Mouse (Mus musculus) liver, embryonic 14.5 days (tissue): ENCODE measurements around the gene Pak1ip1. TPM values are rescaled to one million over a fixed set of nuclear protein-coding genes. Genes with fewer than 3 reads are reported as not detected.

ENCODE experiments used
- ATAC-seq: fragments of 200-750 bp; cut with Nextera tagmentation; 2 replicates; pipeline ENCODE4 v1.8.0; 2017; ENCODE audit warnings: moderate number of reproducible peaks, mild to moderate bottlenecking, moderate library complexity; ENCODE audit not compliant: insufficient read depth
- DNase-seq, 3 experiments: peaks; one replicate each; pipeline ENCODE4 v3.0.0-alpha.2; 2012 to 2013; ENCODE audit warnings: low read depth in 3 of 3, low spot score in 3 of 3
- H3K27ac ChIP-seq: fragments of 300-500 bp; sonication (generic); 2 replicates; pipeline ENCODE4 v1.5.1; 2014; ENCODE audit warnings: moderate library complexity, mild to moderate bottlenecking, control low read depth, inconsistent platforms
- H3K27me3 ChIP-seq: fragments of 300-500 bp; sonication (generic); 2 replicates; pipeline ENCODE4 v1.6.1; 2014; ENCODE audit warnings: mild to moderate bottlenecking, low read length, moderate library complexity; ENCODE audit not compliant: control insufficient read depth, insufficient read depth
- H3K36me3 ChIP-seq: fragments of 300-500 bp; sonication (generic); replicated peaks from 2 replicates; pipeline ENCODE4 v1.6.1; 2014; ENCODE audit warnings: low read depth; ENCODE audit not compliant: control insufficient read depth, insufficient read depth
- H3K4me1 ChIP-seq, 2 experiments: fragments of 200-500 bp in 1 of 2; fragments of 300-500 bp in 1 of 2; sonication (generic) in 1 of 2; replicated peaks; 2 replicates each; pipeline ENCODE4 v1.6.1; 2012 to 2014; ENCODE audit warnings: antibody characterized with exemption in 1 of 2, inconsistent platforms in 1 of 2, low read length in 1 of 2; ENCODE audit not compliant: control insufficient read depth in 2 of 2, insufficient read depth in 2 of 2
- H3K4me2 ChIP-seq: fragments of 300-500 bp; sonication (generic); 2 replicates; pipeline ENCODE4 v1.6.1; 2014; ENCODE audit warnings: low read depth, mild to moderate bottlenecking, control low read depth, moderate library complexity
- H3K4me3 ChIP-seq, 2 experiments: fragments of 200-500 bp in 1 of 2; fragments of 300-500 bp in 1 of 2; sonication (generic) in 1 of 2; 2 replicates each; pipeline ENCODE4 v1.5.1; 2012 to 2014; ENCODE audit warnings: low read depth in 2 of 2, low read length in 2 of 2, mild to moderate bottlenecking in 2 of 2, control low read depth in 1 of 2, inconsistent platforms in 1 of 2, moderate library complexity in 1 of 2; ENCODE audit not compliant: insufficient read depth in 1 of 2
- H3K9ac ChIP-seq: fragments of 300-500 bp; sonication (generic); replicated peaks from 2 replicates; pipeline ENCODE4 v1.6.1; 2014; ENCODE audit warnings: mild to moderate bottlenecking, control low read depth, moderate library complexity
- H3K9me3 ChIP-seq: fragments of 300-500 bp; sonication (generic); 2 replicates; pipeline ENCODE4 v1.6.1; 2016; ENCODE audit warnings: low read length, mixed read lengths; ENCODE audit not compliant: control insufficient read depth
- CTCF ChIP-seq: IDR thresholded peaks from 2 replicates; pipeline ENCODE4 v1.5.1; 2016; ENCODE audit warnings: antibody characterized with exemption, low read depth, control low read depth
- EP300 ChIP-seq: IDR thresholded peaks from 2 replicates; pipeline ENCODE4 v1.6.1; 2016; ENCODE audit warnings: antibody characterized with exemption, low read depth
- WGBS: fragments of 180-500 bp; shearing (Covaris S2); extraction: QIAGEN DNeasy Blood & Tissue Kit; methylation state at CpG from one replicate; pipeline ENCODE4 v1.1.7; 2014; ENCODE audit not compliant: insufficient replicate concordance; 5-methylcytosine and 5-hydroxymethylcytosine counted together
- polyA plus RNA-seq, 2 experiments: library from polyadenylated mRNA; depleted of rRNA in 1 of 2; stranded (reverse) in 1 of 2; unstranded in 1 of 2; fragments of >200 nt; fragmentation: Nextera tagmentation in 1 of 2; extraction: Ambion mirVana in 1 of 2; gene quantifications; 2 replicates each; pipeline versions ENCODE4 v1.2.1 to v1.2.3; 2012 to 2014

Gene Pak1ip1
- polyA plus RNA-seq, 2 experiments, result 51.0 to 60.0 TPM

DNA sequence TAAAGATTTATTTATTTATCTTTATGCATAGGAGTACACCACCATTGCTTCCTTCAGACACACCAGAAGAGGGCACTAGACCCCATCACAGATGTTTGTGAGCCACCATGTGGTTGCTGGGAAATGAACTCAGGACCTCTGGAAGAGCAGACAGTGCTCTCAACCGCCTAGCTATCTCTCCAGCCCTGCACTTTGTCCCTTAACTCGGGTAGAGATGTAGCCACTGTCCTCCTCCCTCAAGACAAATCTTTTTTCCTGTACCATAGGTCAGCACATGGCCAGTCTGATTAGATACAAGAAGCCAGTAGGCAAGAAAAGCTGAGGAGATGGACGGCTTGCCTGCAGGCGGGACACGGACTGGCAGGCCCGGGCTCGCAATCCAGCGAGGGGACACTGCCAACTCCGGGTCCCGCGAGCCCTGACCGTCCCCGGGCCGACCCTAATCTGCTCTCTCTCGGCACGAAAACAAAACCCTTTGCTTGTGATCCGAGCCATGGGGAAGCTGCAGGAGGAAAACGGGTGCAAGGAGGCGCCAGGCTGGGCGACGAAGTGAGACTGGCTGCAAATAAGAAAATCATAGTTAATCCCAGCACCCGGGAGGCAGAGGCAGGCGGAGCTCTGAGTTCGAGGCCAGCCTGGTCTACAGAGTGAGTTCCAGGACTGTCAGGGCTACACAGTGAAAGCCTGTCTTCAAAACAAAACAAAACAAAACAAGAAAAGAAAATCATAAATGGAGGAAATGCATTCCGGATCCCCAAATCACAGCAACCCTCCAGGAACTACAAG, 490 bp upstream of the Pak1ip1 start:
- DNase-seq (no peak), ATAC-seq (no peak)
- TF ChIP-seq CTCF (peak; percentile 60), EP300 (no peak)
- peak overlapping the region; percentile 79 for H3K27ac ChIP-seq
- peaks cover 13 to 15% of the 10 kb centered on the region in 2 experiments for H3K4me1 ChIP-seq
- no peaks in the 10 kb centered on the region for H3K9me3 ChIP-seq
- H3K36me3 ChIP-seq, result peaks cover 10% of the 10 kb centered on the region
- peak overlapping the region; percentile 98 for H3K4me2 ChIP-seq
- peak overlapping the region; percentile 77 for H3K9ac ChIP-seq
- no peaks in the 10 kb centered on the region for H3K27me3 ChIP-seq
- peak overlapping the region; percentile 87 to 96 for H3K4me3 ChIP-seq
- under 1% methylated on average over 25 of the region's 25 CpGs for WGBS

DNA sequence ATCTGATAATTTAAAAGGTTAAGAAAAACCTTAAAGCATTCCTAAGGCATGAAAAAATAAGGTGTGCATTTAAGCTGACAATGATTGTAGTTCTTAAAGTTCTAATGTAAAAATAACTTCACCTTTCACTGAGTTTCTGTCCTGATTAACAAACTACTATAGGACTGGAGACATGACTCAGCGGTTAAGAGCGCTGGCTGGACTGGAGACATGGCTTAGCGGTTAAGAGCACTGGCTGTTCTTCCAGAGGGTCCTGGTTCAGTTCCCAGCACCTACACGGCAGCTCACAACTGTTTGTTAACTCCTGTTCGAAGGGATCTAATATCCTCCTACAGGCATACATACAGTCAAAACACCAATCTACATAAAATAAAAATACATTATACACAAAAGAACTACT, 1.2 kb downstream of the Pak1ip1 start:
- Histone ChIP-seq H3K9ac (peak overlapping the region; percentile 44), H3K27ac (peak overlapping the region; percentile 27; the same call in 1 of the 2 replicates), H3K27me3 (no peaks in the 10 kb centered on the region), H3K36me3 (peaks cover 26% of the 10 kb centered on the region), H3K4me3 (peak overlapping the region; percentile 87 to 96), H3K9me3 (no peaks in the 10 kb centered on the region), H3K4me1 (peaks cover 14 to 15% of the 10 kb centered on the region in 2 experiments), H3K4me2 (peak overlapping the region; percentile 98)
- TF ChIP-seq EP300 (no peak), CTCF (no peak)
- ATAC-seq, result no peak; the same call in 1 of the 2 replicates
- WGBS, result 48% methylated on average over 5 of the region's 5 CpGs
- peak in 1 of 3 experiments; percentile 35 for DNase-seq

DNA sequence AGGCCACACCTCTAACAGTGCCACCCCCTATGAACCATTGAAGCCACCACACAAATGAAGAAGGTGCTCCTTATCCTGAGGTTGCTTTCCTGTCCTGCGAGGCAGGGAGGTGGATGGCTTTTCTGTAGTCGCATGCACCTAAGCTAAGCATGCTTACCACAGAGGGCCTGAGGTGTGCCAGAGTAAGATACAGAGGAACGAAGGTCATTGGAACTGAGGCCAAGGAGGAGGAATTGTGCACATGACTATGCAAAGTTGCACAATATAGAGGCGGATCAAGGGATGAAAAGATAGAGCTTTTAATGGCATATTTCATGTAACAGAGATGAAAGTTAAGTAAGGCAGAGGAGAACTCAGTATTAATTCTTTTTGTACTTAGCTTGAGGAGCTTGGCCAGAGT, 5.4 kb downstream of the Pak1ip1 start:
- Histone ChIP-seq H3K4me1 (peaks cover 6 to 11% of the 10 kb centered on the region in 2 experiments), H3K4me2 (no peak overlapping the region), H3K9ac (no peak overlapping the region), H3K36me3 (peaks cover 68% of the 10 kb centered on the region), H3K27me3 (no peaks in the 10 kb centered on the region), H3K27ac (no peak overlapping the region), H3K9me3 (no peaks in the 10 kb centered on the region), H3K4me3 (no peak overlapping the region)
- ATAC-seq (no peak), DNase-seq (no peak)
- 83% methylated on average over 4 of the region's 4 CpGs for WGBS
- TF ChIP-seq EP300 (no peak), CTCF (no peak)

DNA sequence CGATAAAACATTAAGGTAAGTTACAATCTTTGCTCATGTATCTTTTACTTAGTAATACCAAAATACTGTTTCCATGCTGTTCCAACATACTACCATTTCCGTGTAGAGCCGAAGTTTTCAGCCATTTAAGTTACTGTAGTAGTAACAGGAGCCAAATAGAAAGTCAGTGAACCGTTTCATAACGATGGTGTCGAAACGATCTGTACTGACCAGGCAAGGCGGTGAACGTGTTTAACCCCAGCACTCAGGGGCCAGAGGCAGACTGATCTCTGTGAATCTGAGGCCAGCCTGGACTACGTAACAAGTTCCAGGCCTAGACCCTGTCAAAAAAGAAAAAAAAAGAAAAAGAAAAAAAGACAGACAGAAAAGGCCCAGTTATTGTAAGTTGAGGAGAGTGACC, 7.4 kb downstream of the Pak1ip1 start:
- Histone ChIP-seq H3K4me1 (peaks cover 0 to 7% of the 10 kb centered on the region in 2 experiments; a peak in 2 of 4 replicates), H3K4me3 (no peak overlapping the region), H3K27me3 (no peaks in the 10 kb centered on the region), H3K27ac (no peak overlapping the region), H3K36me3 (peaks cover 88% of the 10 kb centered on the region), H3K4me2 (no peak overlapping the region), H3K9ac (no peak overlapping the region), H3K9me3 (no peaks in the 10 kb centered on the region)
- TF ChIP-seq CTCF (no peak), EP300 (no peak)
- 91% methylated on average over 10 of the region's 10 CpGs for WGBS
- DNase-seq, result no peak
- no peak for ATAC-seq

DNA sequence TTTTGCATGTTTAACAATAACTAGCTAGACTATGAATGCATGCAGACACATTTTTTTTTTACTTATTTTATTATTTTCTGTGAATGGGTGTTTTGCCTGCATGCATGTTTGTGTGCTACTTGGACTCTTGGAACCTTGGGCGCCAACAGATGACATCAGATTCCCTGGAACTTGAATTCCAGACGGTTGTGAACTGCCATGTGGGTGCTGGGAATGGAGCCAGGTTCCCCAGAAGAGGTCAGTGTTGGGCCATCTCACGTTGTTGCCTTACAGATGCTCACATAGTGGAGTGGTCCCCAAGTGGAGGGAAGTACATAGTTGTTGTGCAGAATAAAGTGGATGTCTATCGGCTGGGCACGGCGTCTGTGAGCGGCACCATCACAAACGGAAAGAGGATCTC, 8.1 kb downstream of the Pak1ip1 start:
- 82% methylated on average over 8 of the region's 8 CpGs for WGBS
- Histone ChIP-seq H3K36me3 (peaks cover 93% of the 10 kb centered on the region), H3K9ac (no peak overlapping the region), H3K4me3 (no peak overlapping the region), H3K27ac (no peak overlapping the region), H3K9me3 (no peaks in the 10 kb centered on the region), H3K4me1 (peaks cover 0 to 7% of the 10 kb centered on the region in 2 experiments; a peak in 2 of 4 replicates), H3K4me2 (no peak overlapping the region), H3K27me3 (no peaks in the 10 kb centered on the region)
- TF ChIP-seq CTCF (peak; percentile 47), EP300 (no peak)
- ATAC-seq (no peak), DNase-seq (no peak)
